Mouse (Mus musculus) hindbrain, postnatal 0 days (tissue): Measurements from ENCODE around the gene Plcb2. TPM values are rescaled to one million over a fixed set of nuclear protein-coding genes. Genes with fewer than 3 reads are reported as not detected.

ENCODE experiments used
- ATAC-seq: fragments of 200-750 bp; cut with Nextera tagmentation; 2 replicates; pipeline ENCODE4 v1.8.0; 2017; ENCODE audit warnings: mild to moderate bottlenecking, moderate TSS enrichment, moderate library complexity
- DNase-seq: peaks from one replicate; pipeline ENCODE4 v3.0.0-alpha.2; 2015; ENCODE audit warnings: low spot score
- H3K27ac ChIP-seq: fragments of 300-500 bp; sonication (generic); 2 replicates; pipeline ENCODE4 v1.5.1; 2014; ENCODE audit warnings: mild to moderate bottlenecking
- H3K27me3 ChIP-seq: fragments of 300-500 bp; sonication (generic); 2 replicates; pipeline ENCODE4 v1.6.1; 2014; ENCODE audit warnings: low read length, mixed read lengths; ENCODE audit not compliant: insufficient read depth
- H3K36me3 ChIP-seq: fragments of 300-500 bp; sonication (generic); 2 replicates; pipeline ENCODE4 v1.6.1; 2014; ENCODE audit warnings: low read length, mixed read lengths; ENCODE audit not compliant: insufficient read depth
- H3K4me1 ChIP-seq: fragments of 300-500 bp; sonication (generic); 2 replicates; pipeline ENCODE4 v1.6.1; 2014; ENCODE audit warnings: antibody characterized with exemption, low read length, mixed read lengths; ENCODE audit not compliant: insufficient read depth
- H3K4me2 ChIP-seq: fragments of 300-500 bp; sonication (generic); 2 replicates; pipeline ENCODE4 v1.6.1; 2014; ENCODE audit warnings: low read depth, mild to moderate bottlenecking, low read length, moderate library complexity, mixed read lengths
- H3K4me3 ChIP-seq: fragments of 300-500 bp; sonication (generic); 2 replicates; pipeline ENCODE4 v1.5.1; 2014; ENCODE audit warnings: low read length
- H3K9ac ChIP-seq: fragments of 300-500 bp; sonication (generic); replicated peaks from 2 replicates; pipeline ENCODE4 v1.6.1; 2014; ENCODE audit warnings: mild to moderate bottlenecking, low read length, moderate library complexity, mixed read lengths
- H3K9me3 ChIP-seq: fragments of 300-500 bp; sonication (generic); 2 replicates; pipeline ENCODE4 v1.6.1; 2016; ENCODE audit warnings: low read length, mixed read lengths
- CTCF ChIP-seq: IDR thresholded peaks from 2 replicates; pipeline ENCODE4 v1.5.1; 2016; ENCODE audit warnings: antibody characterized with exemption, control low read depth, low read depth
- WGBS: fragments of 180-500 bp; shearing (Covaris S2); extraction: QIAGEN DNeasy Blood & Tissue Kit; methylation state at CpG from one replicate; pipeline ENCODE4 v1.1.7; 2014; 5-methylcytosine and 5-hydroxymethylcytosine counted together
- polyA plus RNA-seq: library from polyadenylated mRNA; unstranded; fragments of >200 nt; fragmentation: Nextera tagmentation; extraction: Ambion mirVana; gene quantifications from 2 replicates; pipeline ENCODE4 v1.2.1, GENCODE M21; 2015
- total RNA-seq: library from RNA; depleted of rRNA; stranded (reverse); fragments of >200 nt; gene quantifications from 2 replicates; pipeline ENCODE4 v1.2.3, GENCODE M21; 2014

Gene Plcb2
- total and polyA plus RNA-seq, 2 experiments from 2014 or later, result 0.69 to 1.7 TPM

DNA sequence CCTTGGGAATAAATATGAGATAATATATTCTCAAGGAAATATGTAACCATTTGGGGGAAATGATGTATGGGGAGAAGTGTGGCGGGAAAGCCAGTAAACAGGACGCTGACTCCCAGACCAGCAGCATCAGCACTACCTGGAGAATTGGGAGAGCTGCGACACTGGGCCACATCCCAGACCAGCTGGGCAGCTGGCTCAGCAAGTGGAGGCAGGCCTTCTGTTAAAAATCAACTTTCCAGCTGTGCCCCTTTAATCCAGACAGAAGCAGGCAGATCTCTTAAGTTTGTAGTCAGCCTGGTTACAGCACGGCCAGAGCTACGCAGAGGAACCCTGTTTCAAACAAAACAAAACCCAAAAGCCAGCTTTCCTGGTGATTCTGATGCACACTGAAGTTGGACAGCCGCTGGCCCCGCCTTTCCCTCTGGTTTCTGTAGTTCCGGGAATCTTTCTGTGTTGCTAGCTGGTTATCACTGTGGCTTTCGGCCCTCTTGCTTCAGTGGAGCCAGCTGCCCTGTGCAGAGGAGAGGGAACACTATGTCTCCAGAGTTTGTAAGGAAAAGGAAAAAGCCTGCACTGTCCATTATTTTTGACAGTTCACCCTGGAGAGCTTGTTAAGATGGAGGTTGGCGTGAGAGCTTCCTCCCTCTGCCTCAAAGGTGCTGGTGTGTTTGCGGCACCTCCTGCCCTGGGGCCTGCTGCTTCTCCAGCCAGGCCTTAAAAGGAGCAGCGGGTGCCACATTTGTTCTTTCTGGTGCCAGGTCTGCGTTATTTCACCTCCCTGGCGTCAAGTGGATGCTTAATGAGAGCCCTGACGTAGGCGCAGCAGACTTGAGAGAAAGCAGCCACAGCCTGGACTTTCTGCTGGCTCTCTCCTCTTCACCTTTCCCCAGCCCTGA lies 23.9 kb upstream of the Plcb2 start:
- DNase-seq (no peak), ATAC-seq (no peak)
- H3K9ac ChIP-seq, result no peak overlapping the region
- H3K4me1 ChIP-seq, result peaks cover 13% of the 10 kb centered on the region
- no peak for TF ChIP-seq CTCF
- H3K27ac ChIP-seq, result no peak overlapping the region
- H3K36me3 ChIP-seq, result no peaks in the 10 kb centered on the region
- no peaks in the 10 kb centered on the region for H3K27me3 ChIP-seq
- H3K9me3 ChIP-seq, result no peaks in the 10 kb centered on the region
- no peak overlapping the region for H3K4me3 ChIP-seq
- WGBS, result 56% methylated on average over 16 of the region's 16 CpGs
- no peak overlapping the region for H3K4me2 ChIP-seq

DNA sequence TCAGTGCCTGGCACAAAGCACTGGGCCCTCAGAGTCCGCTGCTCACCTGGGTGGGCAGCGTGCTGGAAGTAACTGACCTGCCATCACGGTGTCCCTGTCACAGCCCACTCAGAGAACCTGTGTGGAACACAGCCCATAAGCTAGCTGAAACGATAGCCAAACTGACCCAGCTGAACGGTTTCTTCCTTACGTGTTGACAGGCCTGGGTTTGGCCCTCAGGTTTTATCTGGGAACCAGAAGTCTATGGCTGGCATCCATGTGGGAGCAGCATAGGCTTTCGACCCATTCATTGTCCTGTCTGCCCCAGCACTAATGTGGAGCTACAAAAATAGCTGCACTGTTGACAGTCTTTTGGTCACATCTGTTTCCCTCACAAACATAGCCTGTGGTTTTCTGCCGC lies 22.2 kb upstream of the Plcb2 start:
- no peak overlapping the region for H3K27ac ChIP-seq
- H3K4me2 ChIP-seq, result no peak overlapping the region
- no peak overlapping the region for H3K4me3 ChIP-seq
- no peaks in the 10 kb centered on the region for H3K9me3 ChIP-seq
- H3K9ac ChIP-seq, result no peak overlapping the region
- no peaks in the 10 kb centered on the region for H3K36me3 ChIP-seq
- no peak for TF ChIP-seq CTCF
- H3K4me1 ChIP-seq, result peaks cover 17% of the 10 kb centered on the region
- WGBS, result 54% methylated on average over 8 of the region's 8 CpGs
- ATAC-seq (no peak), DNase-seq (no peak)
- no peaks in the 10 kb centered on the region for H3K27me3 ChIP-seq

DNA sequence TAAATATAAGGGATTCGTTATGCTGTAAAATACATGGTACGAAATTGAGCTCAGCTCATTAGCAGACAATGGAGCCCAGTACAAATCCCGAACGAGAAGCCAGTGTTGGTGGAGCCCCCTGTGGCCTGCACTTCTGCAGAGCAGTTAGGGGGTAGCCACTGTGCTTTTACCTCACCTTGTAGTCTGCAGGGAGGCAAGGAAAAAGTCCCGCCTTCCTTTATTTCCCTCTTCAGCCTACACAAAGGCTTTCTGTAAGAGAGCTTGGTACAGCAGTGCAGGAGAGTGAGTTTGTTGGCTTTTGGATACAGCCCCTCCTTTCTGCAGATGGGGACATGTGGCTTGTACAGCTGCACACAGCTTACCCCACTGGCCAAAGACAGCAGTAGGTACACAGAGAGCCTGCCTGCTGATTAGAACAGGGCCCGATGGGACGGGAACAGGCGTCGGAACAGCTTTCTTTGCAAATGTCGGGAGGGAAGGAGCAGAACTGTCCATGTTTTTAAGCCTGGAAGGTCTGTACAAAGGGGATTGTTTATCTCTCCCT lies 21.2 kb upstream of the Plcb2 start:
- H3K4me2 ChIP-seq, result 0 out of 2 replicates have a peak overlapping the region, but pooled peaks have one; percentile 2
- DNase-seq (no peak), ATAC-seq (no peak)
- H3K9ac ChIP-seq, result no peak overlapping the region
- no peaks in the 10 kb centered on the region for H3K36me3 ChIP-seq
- no peaks in the 10 kb centered on the region for H3K27me3 ChIP-seq
- H3K4me1 ChIP-seq, result peaks cover 20% of the 10 kb centered on the region
- H3K27ac ChIP-seq, result no peak overlapping the region
- no peak for TF ChIP-seq CTCF
- WGBS, result 19% methylated on average over 10 of the region's 10 CpGs
- no peaks in the 10 kb centered on the region for H3K9me3 ChIP-seq
- H3K4me3 ChIP-seq, result no peak overlapping the region

DNA sequence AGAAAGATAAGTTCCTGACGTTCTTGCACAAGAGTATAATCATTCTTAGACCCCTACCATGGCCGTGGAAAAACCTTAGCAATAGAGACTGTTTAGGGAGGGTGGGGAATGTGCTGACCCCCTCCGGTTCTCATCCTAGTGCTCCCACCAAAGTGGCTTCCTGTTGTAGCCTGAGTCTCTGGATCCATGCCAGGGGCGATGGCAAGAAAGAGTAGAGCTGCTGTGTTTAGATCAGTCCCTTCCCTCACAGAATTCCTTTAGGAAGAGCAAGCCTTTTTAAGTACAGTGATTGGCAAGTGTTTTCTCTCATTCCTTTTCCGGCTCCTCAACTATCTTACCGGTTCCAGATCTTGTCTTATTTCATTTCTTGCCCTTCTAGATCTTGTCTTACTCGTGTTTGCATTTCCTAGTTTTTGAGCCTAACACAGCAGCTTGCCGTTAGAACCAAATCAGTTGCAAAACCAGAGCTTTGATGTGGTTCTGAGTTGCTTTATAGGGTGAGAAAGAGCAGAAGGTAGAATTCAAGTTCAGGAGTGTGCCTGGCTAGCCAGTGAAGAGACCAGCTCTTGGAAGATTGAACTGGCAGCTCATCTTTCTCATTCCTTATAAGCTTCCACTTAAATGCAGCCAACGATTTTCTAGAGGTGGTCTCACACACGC lies 19.2 kb upstream of the Plcb2 start:
- Histone ChIP-seq H3K36me3 (no peaks in the 10 kb centered on the region), H3K27ac (no peak overlapping the region), H3K27me3 (no peaks in the 10 kb centered on the region), H3K9me3 (no peaks in the 10 kb centered on the region), H3K4me1 (peaks cover 19% of the 10 kb centered on the region), H3K4me3 (peak overlapping the region; percentile 77), H3K9ac (peak overlapping the region; percentile 73; the same call in 1 of the 2 replicates), H3K4me2 (peak overlapping the region; percentile 91)
- peak; percentile 57 for DNase-seq
- TF ChIP-seq CTCF, result no peak
- WGBS, result 28% methylated on average over 10 of the region's 10 CpGs
- no peak for ATAC-seq

DNA sequence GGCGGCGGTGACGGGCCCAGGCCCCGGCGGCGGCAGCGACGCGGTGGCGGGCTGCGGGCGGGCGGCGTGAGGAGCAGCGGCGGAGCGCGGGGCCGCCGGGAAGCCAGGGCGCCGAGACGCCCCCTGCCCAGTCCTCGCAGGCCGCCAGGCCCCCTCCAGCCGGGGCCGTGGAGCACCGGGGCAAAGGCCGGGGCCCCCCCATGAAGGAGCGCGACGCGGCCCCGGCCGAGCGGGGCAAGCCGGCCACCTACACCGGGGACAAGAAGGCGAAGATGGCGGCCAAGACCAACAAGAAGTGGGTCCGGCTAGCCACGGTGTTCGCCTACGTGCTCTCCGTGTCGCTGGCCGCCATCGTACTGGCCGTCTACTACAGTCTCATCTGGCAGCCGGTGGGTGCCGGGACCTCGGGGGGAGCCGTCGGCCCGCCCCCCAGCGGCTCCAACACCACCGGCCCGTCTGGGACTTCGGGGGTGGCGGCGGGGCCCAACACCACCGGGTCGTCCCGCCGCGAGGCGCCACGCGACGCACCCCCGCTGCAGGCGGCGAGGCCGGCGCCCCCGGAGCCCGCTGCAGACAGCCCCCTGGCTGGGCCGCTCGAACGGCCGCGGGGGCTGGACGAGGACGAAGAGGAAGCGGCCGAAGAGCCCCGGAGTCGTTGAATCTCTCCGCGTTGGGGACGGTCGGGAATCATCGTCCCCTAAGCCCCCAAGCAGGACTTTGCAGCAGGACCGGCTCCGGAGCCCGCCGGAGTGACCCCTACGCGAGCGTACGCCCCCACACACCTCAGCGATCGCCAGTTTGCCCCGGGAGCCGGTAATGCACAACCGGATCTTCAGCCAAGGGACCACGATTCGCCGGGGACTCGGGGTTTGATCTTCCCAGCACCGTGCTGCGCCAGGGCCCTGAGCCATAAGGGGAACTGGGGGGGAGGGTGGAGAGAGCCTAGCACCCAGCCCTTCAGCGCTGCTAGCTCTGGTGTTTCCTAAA lies 18.0 kb upstream of the Plcb2 start:
- H3K9ac ChIP-seq, result peak overlapping the region; percentile 73
- H3K9me3 ChIP-seq, result no peaks in the 10 kb centered on the region
- H3K4me3 ChIP-seq, result peak overlapping the region; percentile 77
- no peak for TF ChIP-seq CTCF
- under 1% methylated on average over 80 of the region's 113 CpGs for WGBS
- ATAC-seq (peak; percentile 58), DNase-seq (peak; percentile 54)
- peak overlapping the region; percentile 91 for H3K4me2 ChIP-seq
- H3K27me3 ChIP-seq, result no peaks in the 10 kb centered on the region
- no peaks in the 10 kb centered on the region for H3K36me3 ChIP-seq
- peaks cover 16% of the 10 kb centered on the region for H3K4me1 ChIP-seq
- H3K27ac ChIP-seq, result peak overlapping the region; percentile 76
